19 mouse cellular contexts compared by ENCODE assay signal in the genomic region with DNA sequence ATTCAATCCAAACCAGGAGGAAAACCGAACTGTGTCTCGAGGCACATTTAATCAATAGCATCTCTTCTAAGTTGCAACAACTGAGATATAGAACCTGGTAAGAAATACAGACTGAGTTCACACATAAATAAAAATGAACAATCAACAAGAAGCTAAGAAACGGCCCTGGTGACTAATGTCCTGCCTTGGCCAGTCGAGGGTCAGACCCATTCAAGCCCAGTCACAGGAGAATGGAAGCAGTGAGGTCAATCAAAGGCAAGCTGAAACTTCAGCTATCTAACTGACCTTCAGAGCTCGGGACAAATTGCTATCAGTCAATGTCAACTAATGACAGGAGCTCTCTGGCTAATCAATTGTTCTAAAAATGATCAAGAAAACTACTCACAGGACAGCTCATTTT.
"Had no signal": no experiment of that assay in that cellular context is flagged by ENCODE, and none has a peak within 500 bp of the region (broad histone marks: within the 10 kb centered on the region; RNA-seq: fewer than 3 reads in every experiment).

No protein-coding gene starts in this region.

- H3K4me3 ChIP-seq: layer of hippocampus, adult 2 months; limb, embryonic 10.5 days; limb, embryonic 13.5 days; liver, embryonic 13.5 days; midbrain, embryonic 13.5 days; myocyte; neural tube, embryonic 13.5 days; stomach, embryonic 15.5 days had no signal

- H3K27ac ChIP-seq: kidney, postnatal 0 days; layer of hippocampus, adult 2 months; limb, embryonic 10.5 days; limb, embryonic 13.5 days; liver, embryonic 13.5 days; macrophage; midbrain, embryonic 13.5 days; neural tube, embryonic 13.5 days; stomach, embryonic 15.5 days had no signal

- H3K9me3 ChIP-seq: limb, embryonic 10.5 days; limb, embryonic 13.5 days; liver, embryonic 13.5 days; midbrain, embryonic 13.5 days; neural tube, embryonic 13.5 days; stomach, embryonic 15.5 days had no signal

- H3K36me3 ChIP-seq: limb, embryonic 13.5 days; liver, embryonic 13.5 days had no signal

- ATAC-seq: lung, postnatal 0 days; midbrain, embryonic 13.5 days; midbrain, embryonic 16.5 days had no signal

- H3K9ac ChIP-seq: limb, embryonic 13.5 days; liver, embryonic 13.5 days; lung, embryonic 14.5 days; midbrain, embryonic 13.5 days; neural tube, embryonic 13.5 days; stomach, embryonic 15.5 days had no signal

- DNase-seq: kidney, postnatal 25 days; layer of hippocampus, adult 9-11 months; liver, embryonic 13.5 days; lung, embryonic 14.5 days; retina, postnatal 1 day; right cerebral cortex, postnatal 25 days; spleen, adult 18-20 months; thymus, postnatal 36 days had no signal

- H3K4me2 ChIP-seq: limb, embryonic 13.5 days; liver, embryonic 13.5 days; lung, embryonic 14.5 days; midbrain, embryonic 13.5 days; neural tube, embryonic 13.5 days; stomach, embryonic 15.5 days had no signal

- H3K27me3 ChIP-seq: limb, embryonic 13.5 days; liver, embryonic 13.5 days; midbrain, embryonic 13.5 days; neural tube, embryonic 13.5 days; stomach, embryonic 15.5 days had no signal
